Mouse (Mus musculus): Measurements from ENCODE around the gene Hace1.
A peak's percentile ranks its signal among the peaks of the same experiment; 100 is the strongest.
"Not testable (repeated sequence)": the region's sequence is repeated elsewhere in the genome, so short reads cannot be mapped to it uniquely, and the experiment has no call there.

The Hace1 gene

DNA sequence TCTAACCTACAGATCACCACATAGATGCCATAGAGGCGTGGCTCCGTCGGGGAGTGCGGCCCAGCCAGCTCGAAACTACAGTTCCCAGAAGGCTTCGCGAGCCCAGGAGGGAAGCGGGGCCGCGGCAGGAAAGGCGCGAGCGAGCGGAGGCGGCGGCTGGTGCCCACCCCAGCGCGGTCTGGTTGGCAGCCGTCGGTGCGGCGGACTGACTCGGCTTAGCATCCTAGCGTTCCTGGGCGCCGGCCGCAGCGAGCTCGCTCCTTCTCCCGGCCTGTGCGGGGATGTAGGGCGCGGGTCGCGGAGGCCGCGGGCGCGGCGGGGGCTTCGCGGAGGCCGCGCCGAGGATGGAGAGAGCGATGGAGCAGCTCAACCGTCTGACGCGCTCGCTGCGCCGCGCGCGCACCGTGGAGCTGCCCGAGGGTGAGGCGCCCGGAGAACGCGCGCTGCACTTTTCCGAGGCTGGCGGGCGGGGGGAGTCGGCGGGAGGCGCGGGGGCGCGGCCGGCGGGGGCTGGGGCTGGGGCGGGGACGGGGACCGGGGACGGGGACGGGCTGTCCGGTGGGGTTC is at the start of gene Hace1:
Hace1 (plus strand) TSS at position 99 of the 567 bp plus-strand sequence.
- DNase-seq, result peak; percentile 81

DNA sequence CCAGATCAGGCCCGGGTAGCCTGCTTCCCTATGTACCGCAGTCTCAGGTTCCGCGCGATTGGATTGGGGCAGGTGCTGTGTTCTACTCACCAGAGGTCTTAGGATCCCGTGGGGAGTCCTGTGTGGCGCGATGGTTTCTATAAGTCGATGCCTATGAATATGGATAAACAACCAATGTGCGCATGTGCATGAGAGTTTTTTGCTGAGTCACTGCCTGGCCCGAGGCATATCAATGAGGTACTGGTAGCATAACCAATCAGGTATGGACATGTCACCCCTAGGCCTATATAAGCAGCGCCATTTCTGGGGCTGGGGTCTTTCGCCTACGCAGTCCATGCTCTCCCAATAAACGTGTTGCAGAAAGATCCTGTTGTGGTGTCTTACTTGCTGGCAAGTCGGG is 40.3 kb upstream of the Hace1 start:
- not testable (repeated sequence) for DNase-seq

DNA sequence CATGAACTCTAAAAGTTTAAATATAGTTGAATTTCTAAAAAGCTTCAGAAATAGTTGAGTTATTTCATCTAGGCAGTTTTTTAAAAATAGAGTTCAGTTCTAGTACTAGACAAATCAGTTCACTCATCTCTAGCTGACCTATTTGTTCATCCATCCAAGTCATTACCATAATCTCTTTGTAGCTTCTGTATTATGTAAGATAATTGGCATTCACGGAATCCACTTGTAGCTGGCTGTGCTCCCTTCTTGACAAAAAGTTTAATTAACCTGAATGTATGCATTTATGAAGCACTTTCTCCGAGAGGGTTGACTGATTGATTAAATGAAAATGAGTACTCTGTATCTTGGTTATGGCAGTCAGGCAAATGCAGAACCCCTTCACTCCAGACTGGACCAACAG is 34.9 kb upstream of the Hace1 start:
- no peak for DNase-seq

DNA sequence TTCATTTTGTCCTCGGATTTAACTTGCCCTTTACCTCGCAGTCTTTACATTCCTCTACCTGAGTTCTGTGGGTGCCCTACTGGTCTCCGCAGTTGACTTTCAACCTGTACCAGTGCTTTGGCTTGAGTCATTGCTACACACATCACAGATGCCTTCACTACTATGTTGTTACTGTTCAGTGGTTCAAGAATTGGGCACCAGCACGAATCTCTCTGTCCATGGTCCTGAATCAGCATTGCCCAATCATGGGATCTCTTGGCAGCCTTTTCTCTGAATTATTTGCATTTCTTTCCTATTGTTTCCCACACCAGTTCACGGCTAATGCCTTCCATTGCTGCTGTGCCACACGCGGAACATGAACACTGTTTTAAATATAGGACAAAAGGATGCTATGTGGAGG is 30.8 kb upstream of the Hace1 start:
- peak; percentile 24 for DNase-seq

DNA sequence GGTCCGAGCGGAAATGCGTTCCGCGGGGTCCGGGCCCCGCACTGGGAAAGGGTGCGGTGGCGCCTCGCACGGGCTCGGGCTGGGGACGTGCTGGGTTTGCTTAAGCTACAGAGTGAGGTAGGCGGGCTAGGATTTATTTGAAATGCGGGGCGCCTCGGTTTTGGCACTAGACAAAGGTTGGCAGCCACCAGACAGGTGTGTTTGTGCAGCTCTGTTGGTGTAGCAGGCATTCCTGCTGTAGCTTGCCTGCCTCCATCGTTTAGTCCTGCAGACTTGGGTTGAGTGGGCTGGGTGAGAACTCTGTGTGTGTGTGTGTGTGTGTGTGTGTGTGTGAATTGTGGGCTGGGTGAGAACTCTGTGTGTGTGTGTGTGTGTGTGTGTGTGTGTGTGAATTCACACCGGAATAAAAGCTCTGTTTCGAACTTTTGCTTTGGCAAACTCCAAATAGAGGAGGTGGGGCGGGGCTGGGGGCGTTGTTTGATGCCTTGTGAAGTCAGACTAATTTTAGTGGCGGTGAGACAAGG is 731 bp downstream of the Hace1 start:
- peak; percentile 48 for DNase-seq

DNA sequence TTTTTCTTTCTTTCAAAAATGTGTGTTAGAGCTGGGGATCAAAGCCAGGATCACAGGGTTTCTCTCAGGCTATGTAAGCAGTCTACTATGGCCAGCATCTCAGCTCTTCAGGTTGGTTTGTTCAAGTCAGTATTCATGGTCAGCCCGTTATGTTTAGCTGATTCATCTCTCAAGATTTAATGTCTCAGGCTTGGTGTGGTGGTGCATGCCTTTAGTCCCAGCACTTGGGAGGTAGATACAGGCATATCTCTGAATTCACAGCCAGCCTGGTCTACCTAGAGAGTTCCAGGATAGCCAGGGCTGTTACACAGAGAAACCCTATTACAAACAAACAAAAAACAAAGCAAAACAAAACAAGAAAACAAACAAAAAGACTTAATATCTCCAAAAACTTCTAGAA is 5.7 kb downstream of the Hace1 start:
- DNase-seq, result no peak

DNA sequence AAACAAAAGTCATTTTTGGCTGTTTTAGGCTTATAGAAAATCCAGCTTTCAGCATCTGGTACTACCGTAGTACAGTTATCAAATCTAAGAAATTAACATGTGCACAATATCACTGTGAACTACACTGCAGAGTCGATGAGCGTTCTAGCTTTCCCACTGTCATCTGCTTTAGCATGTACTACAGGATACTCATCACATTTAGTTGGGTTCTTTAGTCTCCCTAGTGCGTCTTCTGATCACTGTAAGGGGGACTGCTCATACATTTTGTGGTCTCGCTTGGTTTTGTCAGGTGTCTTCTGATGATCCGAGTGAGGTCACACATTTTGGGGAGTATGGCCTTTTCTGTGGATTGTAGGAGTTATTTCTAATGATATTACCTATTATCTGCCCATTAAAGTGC is 6.2 kb downstream of the Hace1 start:
- no peak for DNase-seq

DNA sequence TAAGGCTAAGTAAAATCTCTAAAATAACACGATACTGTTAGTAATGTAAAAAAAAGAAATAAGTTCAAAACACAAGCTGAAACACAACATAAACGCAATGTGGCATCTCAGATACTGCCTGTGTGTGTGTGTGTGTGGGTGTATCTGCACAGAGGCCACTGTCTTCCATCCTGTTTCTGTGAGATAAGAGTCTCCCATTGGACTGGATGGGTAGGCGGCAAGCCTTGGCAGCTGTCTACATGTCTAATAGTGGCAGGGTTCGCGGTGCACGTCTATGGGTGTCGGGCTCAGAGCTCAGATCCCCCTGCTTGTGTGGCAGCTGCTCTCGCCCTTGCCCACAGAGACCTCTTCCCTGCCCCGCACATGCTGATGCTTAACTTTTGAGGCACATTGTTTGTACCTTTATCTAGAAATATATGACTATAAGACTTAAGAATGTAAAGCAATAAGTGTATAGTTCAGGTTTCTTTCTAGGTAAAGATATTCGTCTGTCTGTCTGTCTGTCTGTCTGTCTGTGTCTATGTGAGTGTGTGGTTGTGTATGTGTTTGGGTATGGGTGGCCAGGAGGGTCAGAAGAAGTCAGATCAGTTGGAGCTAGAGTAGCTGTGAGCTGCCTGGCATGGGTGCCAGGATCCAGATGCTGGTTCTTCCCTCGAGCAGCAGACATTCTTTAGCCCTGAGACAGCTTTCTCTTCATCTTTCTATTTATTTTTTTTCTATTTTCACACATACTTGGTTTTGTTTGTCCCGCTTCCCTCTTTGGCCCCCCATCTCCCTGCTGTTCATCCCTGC is 6.9 kb downstream of the Hace1 start:
- DNase-seq, result no peak

DNA sequence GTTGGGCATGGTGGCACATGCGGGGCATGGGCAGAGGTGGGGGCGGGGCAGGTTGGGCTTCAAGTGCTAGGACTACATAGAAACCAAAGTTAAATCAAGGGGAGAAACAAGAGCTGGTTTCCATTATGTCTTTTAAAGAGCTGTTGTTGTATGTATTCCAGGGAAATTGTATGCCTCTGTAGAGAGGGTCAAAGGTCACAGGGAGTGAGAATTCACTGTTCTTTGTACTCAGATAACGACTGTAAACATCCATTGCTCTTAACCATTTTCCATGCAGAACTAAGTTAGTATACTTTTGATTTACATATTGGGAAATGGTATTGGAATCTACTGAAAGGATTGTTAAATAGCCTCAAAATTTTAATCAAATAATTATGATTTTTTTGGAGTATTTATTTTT is 28.2 kb downstream of the Hace1 start:
- DNase-seq, result no peak

DNA sequence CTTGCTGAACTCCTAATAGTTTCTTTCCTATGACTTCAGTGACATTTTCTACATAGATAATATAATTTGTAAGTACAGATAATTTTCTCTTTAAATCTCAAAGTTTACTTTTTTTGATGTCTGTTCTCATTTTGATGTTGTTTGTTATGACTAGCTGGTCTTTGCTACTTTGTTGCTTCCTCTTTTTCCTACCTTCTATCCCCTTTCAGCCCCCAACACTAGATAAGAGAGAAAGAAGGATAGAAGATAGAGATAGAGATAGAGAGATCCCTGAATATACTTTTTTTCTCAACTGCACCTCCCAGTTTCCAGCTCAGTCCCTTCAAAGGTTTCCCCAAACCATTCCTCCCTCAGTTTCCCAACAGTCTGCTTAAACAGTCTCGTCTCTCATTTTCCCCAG is 33.1 kb downstream of the Hace1 start:
- DNase-seq, result no peak

DNA sequence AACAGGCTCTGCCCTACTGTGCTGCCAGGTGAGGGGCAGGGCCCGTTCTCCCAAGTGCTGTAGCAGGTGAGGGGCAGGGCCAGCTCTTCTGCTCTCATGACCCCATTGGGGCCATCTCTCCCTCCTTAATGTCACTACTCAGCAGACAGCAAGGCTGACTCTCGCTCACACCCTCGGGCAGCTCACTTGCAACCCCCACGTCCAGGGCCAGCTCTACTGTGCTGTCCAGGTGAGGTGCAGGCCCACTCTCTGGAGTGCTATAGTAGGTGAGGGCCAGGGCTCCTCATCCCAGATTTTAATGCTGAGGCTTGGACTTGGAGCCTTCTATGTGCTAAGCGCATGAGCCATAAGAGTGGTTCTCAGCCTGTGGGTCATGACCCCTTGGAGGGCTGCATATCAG is 38.4 kb downstream of the Hace1 start:
- no peak for DNase-seq

DNA sequence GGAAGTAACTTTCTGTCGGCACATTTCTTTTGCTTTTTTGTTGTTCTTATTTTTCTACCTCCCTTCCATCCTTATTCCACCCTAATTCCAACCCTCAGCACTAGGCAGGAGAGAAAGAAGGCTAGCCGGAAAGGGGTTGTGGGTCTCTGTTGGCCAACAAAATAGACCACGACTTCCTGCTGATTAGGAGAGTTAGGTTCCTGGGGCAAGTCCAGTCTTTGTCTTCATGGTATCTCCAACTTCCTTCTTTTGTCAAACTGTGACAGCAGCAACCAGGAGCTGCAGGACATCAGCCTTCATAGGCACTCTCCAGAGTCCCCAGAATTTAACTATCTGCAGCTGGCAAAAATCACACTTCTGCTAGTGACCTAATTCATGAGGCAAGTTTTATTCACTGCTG is 41.4 kb downstream of the Hace1 start:
- no peak for DNase-seq

DNA sequence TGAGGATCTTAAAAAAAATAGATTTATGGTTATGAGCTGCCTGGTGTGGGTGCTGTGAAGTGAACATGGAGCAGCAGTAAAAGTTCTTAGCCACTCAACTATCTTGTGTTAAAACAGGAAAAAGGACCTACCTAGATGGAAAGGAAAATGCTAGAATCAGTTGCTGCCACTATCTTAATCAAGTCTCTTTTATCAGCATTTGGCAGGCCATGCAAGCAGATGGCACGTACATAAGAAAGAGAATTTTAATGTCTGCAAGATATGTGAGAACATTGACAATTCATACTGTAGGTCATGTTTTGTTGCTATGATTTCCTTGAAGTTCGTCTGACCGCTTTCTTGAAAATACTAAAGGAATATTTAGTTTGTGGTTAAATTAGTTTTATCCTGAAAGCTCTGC is 54.4 kb downstream of the Hace1 start:
- no peak for DNase-seq

DNA sequence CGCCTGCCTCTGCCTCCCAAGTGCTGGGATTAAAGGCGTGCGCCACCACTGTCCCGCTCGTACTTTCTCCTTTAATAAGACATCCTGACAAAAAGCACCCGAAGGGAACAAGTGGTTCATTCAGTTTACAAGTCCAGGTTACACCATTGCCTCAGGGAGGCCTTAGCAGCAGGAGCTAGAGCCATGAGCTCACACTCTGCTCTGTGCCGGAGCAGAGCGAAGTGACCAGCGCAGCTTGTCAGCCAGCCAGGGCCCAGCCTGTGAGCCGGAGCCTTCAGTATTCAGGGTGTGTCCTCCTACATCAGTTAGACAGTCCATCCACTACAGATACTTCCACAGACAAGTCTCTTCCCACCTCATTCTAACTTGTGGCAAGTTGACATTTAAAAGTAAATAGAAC is 55.0 kb downstream of the Hace1 start:
- no peak for DNase-seq

DNA sequence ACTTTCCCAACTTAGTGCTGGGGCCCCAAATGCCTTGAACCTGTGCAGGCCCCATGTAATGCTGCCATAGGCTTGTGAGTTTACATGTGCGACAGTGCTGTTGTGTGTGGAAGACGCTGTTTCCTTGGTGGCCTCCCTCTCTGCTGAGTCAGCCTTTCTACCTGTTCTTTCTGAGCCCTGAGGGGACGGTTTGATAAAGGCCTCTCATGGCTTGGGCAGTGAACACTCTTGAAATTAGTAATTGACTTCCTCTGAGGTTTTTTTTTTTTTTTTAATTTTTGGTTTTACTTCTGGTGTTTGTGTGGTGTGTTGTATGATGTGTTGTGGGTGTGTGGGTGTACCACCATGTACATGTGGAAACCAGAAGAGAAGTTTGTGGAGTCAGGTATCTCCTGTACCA is 57.6 kb downstream of the Hace1 start:
- DNase-seq, result no peak

DNA sequence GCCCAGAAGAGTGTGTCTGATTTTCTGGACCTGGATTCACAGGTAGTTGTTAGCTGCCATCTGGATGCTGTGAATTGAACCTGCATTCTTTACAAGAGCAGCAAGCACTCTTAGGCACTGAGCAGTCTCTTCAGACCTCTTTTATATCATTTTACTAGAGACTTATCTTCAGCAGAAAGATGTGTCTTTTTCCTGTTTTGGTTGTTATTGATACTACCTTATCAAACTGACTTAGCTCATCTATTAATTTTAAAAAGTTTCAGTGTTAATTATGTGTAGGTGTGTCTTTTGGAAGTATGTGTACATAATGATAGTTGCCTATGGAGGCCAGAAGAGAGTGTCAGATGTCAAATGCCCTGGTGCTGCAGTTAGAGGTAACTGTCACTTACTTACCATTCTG is 62.1 kb downstream of the Hace1 start:
- DNase-seq, result no peak

DNA sequence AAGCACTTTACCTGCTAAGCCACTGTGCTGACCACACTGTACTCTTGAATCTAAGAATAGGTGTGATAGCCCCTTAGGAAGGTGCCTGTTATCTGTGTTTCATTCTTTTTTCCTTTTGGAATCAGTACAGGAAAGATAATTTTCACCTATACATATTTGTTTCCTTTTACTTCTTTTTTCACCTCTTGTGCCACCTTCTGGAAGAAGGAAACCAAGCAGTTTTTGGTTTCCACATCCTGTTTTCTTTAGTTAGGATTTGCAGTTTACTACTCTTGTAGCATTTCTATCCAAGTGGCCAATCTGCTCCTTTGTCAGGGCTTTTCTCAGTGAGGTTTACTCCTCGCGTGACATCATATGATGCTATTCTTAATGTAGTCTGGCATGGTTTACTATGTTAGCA is 76.4 kb downstream of the Hace1 start:
- DNase-seq, result no peak

DNA sequence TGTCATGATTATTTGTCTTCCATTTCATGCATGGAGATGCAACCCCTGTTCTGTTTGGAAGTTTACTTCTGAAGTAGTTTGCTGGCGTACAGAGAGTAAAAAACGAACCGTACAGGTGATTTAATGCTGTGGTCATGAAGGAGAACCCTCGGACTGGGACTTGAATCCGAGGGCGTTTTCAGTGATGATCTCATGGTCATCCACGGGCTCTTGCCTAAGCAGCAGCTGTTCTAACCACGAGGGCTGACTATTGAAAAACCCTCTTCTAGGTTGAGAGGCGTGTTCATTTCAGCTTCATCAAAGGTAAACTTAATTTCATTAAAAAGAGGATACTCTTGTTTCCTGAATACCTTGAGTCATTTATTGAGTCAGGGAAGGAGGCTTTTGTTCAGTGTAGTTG is 84.4 kb downstream of the Hace1 start:
- DNase-seq, result no peak

DNA sequence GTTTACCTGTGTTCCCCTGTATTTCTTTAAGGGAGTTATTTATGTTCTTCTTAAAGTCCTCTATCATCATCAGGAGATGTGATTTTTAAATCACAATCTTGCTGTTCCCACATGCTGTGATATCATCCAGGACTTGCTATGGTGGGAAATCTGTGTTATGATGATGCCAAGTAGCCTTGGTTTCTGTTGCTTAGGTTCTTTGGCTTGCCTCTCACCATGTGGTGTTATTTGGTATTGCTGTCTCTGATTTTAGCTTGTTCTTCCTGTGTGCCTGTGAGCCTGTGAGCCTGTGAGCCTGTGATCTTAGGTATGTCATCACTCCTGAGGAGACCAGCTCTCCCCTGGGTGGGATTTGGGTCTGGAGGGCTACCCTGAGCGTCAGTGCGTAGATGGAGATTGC is 90.6 kb downstream of the Hace1 start:
- no peak for DNase-seq

DNA sequence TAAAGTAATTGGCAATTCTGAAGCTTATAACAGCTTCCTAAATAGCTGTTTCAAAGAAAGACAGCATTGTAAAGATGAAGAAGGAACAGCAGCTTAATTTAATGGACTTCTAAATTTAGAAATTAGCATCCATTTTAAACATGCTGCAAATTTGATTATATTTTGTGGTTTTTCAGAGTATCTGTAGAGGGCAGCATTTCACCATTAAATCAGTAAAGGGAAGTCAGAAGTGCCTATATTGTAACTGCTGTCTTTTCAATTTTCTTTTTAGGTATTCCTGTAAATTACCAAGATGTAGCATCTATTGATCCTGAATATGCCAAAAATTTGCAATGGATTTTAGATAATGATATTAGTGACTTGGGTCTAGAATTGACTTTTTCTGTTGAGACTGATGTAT is 99.2 kb downstream of the Hace1 start:
- no peak for DNase-seq

DNA sequence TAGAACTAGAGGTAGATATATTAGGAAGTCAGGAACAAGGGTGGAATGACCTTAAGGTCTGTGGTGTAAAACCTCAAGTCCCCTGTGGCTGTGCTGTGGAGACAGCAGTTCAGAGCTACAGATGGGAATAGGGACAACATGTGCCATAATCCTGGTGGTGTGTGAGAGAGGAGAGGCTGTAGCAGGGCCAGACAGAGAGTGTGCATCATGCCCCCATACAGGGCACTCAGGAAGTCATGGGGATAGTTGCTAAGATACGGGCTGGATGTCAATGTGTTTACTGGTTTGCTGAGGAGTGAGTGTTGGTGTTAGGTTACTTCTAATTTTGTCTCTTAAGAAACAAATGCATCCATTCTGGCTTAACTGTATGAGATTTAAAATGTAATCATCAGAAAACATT is 108.6 kb downstream of the Hace1 start:
- no peak for DNase-seq

DNA sequence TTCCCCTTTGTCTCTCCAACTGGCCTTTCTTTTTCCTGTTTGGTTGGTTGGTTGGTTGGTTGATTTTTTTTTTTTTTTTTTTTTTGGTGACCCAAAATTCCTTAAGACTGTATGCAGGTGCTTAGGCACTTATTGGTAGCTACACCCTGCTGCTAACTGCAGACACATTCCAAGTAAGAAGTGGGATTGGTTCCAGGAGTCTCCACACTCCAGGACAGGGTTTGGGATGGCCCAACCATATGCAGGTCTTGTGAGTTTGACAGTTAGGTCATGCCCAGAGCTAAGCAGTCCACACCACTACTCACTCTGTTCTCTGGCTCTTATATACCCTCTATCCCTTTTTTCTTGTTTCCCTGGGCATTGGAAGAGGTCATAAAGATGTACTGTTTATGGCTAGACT is 117.3 kb downstream of the Hace1 start:
- no peak for DNase-seq

DNA sequence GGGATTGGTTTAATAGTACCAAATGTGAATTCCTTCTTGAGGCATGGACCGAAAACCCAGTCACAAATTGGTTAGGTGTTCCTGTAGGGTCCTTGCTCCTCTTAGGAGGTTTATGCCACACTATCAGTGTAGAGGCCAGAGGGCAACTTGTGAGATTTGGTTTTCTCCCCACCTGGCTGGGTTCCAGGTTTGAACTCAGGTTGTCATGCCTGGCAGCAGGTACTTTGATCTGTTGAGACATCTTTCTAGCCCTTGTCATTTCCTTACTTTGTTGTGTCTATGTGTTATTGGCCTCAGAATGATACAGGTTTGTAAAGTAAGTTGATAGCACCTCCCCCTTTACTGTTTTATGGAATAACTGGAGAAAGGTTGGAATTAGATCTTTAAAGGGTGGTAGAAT is 117.9 kb downstream of the Hace1 start:
- DNase-seq, result no peak

DNA sequence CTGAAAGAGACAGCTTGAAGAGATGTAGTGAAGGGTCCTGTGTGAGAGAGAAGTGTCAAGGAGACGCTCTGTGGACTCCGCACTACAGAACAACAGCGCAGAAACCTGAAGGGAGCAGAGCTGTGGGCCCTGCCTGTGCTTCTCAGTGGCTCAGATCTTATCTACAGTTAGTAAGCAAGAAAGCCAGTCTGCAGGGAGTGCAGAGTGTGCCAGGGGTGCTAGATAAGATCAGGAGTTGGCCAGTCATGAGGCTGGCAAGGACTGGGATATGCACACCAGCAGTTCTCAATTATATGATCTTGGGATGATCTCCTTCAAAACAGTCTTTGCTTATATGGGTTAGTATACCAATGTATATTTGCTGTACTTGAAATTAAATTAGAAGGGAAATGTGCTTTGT is 121.3 kb downstream of the Hace1 start:
- peak; percentile 21 for DNase-seq

DNA sequence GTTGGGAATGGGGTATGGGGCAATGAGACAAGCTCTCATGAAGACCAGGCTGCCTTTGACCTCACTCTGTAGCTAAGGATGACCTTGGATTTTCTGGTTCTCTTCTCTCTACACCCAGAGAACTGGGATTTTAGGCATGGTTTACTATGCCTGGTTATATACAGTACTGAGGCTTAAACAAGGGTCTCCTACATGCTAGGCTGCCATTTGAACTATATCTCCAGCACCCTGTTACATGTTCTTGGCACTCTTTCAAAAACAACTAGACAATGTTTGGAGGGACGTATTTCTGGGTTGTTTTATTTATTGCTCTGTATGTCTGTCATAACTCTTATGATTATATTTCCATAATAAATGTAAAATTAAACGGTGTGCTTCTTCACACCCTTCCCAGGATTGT is 129.2 kb downstream of the Hace1 start:
- DNase-seq, result no peak
